Mouse (Mus musculus) cortical plate, adult 2 months (tissue): Measurements from ENCODE around the gene Speer4f2.

ENCODE experiments used
- CTCF ChIP-seq: fragments of 200-500 bp; IDR thresholded peaks from 2 replicates; pipeline ENCODE4 v1.5.1; 2011; ENCODE audit warnings: mild to moderate bottlenecking, control low read depth, low read length; ENCODE audit not compliant: insufficient read depth; ENCODE audit errors: extremely low read depth
- POLR2A ChIP-seq: fragments of 200-500 bp; IDR thresholded peaks from 2 replicates; pipeline ENCODE4 v1.6.1; 2011; ENCODE audit warnings: mild to moderate bottlenecking, low read length, control low read depth; ENCODE audit not compliant: insufficient read depth; ENCODE audit errors: extremely low read depth

- TF ChIP-seq CTCF (no peak), POLR2A (no peak)
These were observed 46.3 kb downstream of the Speer4f2 start for GRCm38 (mm10) chr5:17419215-17419820.
